Mouse (Mus musculus) right cerebral cortex, adult 18-20 months (tissue): Measurements from ENCODE around the gene Zdhhc12.
A peak's percentile ranks its signal among the peaks of the same experiment; 100 is the strongest.
"Not testable (repeated sequence)": the region's sequence is repeated elsewhere in the genome, so short reads cannot be mapped to it uniquely, and the experiment has no call there.

Experiments used
- DNase-seq: peaks from one replicate; pipeline ENCODE4 v3.0.0; 2022; ENCODE audit warnings: mixed read lengths

The Zdhhc12 gene

DNA sequence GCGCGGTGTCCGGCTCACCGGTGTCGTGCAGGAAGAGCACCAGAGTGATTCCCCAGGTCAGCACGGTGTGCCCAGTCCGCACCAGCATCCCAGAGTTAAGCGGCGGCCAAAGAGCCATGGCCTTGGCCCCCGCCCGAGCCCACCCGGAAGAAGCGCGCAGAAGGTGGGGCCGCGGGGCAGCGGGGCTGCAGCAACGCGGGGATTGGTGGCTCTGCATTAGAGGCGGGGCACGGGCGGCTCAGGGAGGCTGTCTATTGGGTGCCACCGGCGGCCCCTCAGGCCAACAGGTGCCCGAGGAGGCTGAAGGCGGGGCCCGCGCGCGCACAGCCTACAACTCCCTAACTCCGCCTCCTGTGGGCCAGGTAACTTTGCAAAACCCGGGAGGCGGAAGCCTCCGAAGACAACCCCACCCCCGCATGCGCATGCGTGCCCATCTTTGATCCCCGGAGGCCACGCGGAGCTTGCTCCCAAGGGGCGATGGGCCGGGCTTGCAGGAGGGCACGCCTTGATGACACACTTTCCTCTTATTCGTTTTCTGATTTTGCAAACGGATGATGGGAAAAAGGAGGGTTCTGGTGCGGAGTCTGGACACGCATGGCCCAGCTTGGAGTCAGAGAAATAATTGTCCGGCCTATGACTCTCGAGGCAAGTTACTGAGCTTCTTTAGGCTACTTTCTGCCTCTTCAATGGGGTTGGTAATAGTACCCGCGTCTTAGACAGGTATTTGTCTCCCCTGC, at the start of gene Zdhhc12:
Zdhhc12 (minus strand) TSS at position 178 of the 737 bp plus-strand sequence.
- DNase-seq, result peak; percentile 95

GRCm38 (mm10) chr2:30140021-30140420, 46.6 kb upstream of the Zdhhc12 start:
- DNase-seq, result not testable (repeated sequence)

DNA sequence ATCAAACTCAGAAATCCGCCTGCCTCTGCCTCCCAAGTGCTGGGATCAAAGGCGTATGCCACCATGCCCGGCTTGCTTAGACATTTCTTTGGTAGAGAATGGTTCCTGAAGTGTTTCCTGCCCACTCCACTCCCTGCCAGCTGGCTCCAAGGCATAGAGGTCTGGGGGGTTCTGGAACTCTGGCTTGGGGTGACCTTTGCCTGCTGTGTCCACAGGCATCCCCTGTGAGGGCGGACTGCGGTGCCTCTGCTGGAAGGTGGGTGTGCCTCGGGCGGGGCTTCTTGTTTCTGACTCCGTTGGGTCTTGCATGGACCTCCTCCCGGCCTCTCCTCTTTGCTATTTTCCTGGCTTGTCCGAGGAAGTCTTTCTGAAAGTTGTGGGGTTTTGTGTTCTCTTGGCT, 43.0 kb upstream of the Zdhhc12 start:
- no peak for DNase-seq

DNA sequence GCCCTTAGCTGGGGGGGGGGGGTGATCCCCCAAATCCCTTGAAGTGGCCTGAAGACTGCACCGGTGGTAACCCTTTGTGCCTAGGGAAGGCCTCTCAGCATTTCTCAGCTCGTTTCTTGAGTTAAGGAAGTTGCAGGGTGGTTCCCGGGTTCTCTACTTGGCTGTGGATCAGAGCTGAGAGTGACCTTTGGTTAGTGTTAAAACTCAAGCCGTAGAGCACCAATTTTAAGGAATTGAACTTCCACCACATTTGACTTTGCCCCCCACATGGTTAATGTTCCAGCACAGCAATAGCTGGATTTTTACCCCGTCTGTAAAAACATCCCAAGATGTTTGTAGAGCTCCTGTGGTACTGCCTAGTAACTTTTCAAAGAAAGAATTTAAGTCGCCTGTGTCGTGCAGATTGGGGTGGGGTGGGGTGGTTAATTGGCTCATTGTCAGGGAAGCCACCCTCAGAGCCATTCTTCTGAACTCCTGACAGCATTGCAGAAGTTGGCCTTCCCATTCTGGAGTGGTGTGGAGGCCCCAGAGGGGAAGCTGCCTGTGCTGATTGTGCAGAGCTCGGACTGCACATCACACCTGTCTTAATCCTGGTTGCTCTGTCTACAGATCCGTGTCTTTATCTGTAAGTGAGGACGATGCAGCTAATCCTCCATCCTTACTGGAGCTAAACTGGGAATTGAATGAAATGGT, 41.6 kb upstream of the Zdhhc12 start:
- no peak for DNase-seq

- DNase-seq, result no peak
Measured at GRCm38 (mm10) chr2:30134378-30134711, 40.9 kb upstream of the Zdhhc12 start.

DNA sequence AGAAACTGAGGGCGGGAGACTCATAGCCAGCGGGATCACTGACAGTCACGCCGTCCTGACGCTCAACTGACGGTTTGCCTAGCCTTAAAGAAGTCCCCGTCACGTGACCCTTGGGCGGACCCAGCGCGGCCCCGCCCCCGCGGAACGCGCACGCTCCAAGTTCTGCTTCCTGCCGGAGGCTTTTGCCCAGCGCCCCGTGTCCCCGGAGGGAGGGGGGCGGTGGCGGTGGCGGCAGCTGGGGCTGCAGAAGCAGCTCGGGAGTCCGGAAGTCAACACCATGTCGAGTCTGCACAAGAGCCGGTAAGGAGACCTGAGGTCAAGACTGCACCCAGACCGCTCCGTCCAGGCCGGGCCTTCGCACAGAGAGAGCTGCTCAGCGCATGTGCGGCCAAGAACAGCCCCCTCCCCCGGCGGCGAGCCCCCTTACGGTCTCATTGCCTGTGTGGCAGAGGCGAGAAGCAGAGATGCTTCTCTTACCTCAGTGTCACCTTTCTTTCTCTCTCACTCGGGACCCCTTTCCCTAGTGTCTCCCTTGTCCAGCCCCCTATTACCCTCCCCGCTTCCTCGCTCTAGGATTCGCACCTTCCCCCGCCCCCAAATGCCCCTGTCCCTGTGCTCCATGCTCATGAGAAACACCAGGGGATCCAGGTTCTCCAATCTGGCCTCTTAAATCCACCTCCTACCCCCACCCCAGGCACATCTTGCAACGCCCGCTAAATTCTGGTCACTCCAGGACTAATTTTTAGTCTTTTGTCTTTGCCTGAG, 40.3 kb upstream of the Zdhhc12 start, which contains the start of gene Tbc1d13:
Tbc1d13 (plus strand) TSS at position 134 of the 765 bp plus-strand sequence.
- peak; percentile 98 for DNase-seq

- no peak for DNase-seq
Measured at GRCm38 (mm10) chr2:30132801-30133612, 39.6 kb upstream of the Zdhhc12 start.

DNA sequence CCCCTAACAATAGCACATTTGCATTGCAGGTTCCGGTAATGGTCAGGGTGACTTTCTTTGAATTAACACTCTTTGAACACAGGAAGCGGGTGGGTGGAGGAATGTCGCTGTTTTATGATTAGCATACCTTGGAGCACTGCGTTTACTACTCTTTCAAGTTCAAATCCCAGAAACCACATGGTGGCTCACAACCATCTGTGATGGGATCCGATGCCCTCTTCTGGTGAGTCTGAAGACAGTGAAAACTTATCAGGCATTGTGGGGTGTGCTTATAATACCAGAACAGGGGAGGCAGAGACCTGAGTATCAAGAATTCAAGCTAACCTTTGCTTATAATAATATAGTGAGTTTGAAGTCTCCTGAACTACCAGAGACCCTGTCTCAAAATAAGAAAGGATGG, 37.8 kb upstream of the Zdhhc12 start:
- DNase-seq, result not testable (repeated sequence)

GRCm38 (mm10) chr2:30130156-30130555, 36.7 kb upstream of the Zdhhc12 start:
- no peak for DNase-seq

DNA sequence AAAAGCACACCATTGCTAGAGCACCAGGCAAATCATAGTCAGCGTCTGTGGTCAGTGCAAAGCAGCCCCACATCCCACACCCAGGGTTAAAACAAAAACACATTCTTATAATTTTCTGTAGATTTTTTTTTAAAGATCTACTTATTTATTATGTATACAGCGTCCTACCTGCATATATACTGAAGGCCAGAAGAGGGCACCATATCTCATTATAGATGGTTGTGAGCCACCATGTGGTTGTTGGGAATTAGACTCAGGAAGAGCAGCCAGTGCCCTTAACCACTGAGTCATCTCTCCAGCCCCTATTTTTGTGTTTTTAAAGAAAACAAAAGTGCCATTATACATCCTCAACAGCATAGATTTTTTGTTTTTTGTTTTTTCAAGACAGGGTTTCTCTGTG, 35.3 kb upstream of the Zdhhc12 start:
- DNase-seq, result peak; percentile 24

- peak; percentile 96 for DNase-seq
Measured at GRCm38 (mm10) chr2:30124472-30125274, 31.2 kb upstream of the Zdhhc12 start, which contains the start of gene Zer1. Gene Zer1 (minus strand): TSS chr2:30124585.

DNA sequence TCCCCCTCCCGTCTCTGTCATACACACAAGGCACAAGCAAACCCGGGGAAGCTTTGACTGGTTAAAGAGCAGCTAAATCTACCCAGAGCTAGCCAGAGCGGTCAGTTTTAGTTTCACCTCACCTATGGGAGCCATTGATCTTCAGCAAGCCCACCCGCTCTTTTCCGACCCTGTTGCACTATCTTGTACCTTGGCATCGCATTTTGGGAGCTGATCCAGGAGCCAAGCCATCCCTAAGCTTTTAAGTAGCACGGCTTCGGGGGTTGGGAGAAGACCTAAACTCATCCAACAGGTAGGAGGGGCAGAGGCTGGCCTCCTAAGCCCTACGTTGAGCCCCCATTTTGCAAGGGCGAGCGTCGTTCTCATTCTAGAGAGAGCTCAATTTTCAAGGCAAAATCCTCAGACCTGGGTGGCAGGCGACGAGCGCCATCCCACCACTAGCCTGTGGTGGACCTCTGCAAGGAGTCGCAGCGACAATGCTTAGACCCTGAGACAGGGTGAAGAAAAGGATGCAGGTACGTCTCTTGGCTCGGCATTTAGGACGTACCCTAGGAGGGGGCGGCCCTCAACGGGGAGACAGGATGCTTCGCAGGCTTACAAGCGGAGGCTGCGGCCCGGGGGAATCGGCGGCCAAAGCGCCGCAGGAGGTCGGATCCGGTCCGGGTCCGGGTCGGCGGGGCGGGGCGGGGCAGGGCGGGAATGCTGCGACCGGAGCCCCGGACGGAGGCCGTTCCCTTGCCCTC, 30.5 kb upstream of the Zdhhc12 start:
- DNase-seq, result no peak

DNA sequence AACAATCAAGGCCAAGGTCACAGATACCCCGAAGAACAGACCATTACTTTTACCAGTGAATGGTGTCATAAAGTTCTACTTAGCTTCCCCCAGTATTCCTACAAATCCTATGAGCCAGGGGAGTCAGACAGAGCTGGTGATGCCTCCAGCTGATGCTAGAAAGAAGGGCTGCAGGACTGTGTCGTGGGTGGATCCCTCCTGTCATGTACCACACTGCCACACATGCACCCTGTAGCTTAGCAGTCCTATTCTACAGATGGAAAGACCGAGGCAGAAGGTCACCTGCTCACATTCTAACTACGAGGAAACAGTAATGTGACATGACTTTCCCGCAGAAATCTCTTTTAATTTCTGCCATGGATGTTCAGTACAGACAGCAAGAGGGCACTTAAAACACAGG, 29.3 kb upstream of the Zdhhc12 start:
- no peak for DNase-seq

DNA sequence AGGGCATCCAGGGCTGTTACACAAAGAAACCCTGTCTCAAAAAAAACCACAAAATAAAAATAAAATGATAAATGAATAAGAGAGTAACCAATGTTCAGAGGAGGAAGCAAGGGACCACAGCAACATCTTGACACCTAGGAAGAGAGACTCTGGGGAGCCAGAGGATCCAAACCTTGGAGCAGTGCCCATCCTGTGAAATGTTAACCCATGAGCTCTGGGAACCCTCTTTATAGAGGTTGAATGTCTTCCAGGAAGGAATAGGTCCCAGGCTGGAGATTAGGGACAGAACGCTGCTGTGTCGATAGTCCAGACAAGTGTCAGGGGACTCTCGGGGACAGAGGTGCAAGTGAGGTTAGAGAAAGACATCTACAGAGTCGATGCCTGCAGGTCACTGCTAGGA, 26.8 kb upstream of the Zdhhc12 start:
- no peak for DNase-seq

DNA sequence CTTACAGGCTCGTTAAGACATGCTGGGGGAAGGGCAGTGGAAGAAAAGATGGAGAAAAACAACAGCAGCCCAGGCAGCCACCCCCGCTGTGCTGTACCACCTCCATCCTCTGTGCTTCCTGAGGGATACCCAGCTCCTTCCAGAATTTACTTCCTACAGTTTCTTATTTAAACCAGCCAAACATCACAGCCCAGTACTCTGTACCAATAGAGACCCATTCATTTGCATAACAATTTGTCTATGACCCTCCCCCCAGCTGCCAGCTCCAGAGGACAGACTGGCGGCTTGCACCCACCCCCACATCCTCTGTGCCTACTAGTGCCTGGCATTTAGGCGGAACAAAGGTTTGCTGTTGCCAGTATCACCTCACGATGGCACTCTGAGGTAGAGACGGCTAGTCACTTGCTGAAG, 26.2 kb upstream of the Zdhhc12 start:
- DNase-seq, result peak; percentile 88

DNA sequence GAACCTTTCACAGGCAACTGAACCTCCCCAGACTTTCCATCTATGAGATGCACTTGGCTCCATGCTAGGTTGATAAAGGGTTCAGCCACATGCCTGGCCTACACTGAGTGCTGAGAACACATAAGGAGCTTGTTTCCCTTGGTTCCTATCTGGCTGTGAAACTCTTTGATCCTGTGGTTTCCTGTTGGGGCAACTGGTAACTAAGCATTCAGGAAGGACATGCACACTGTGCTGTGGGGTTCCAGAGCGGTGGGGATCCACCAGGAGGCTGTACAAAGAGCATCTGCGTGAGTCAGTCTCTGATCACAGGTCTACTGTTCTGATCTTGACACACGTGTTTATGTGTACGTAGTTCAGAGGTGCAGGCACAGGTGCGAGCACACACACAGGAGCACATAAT, 19.1 kb upstream of the Zdhhc12 start:
- DNase-seq, result no peak

GRCm38 (mm10) chr2:30111500-30111899, 18.1 kb upstream of the Zdhhc12 start:
- no peak for DNase-seq

- DNase-seq, result no peak
Measured at GRCm38 (mm10) chr2:30108260-30108659, 14.8 kb upstream of the Zdhhc12 start.

DNA sequence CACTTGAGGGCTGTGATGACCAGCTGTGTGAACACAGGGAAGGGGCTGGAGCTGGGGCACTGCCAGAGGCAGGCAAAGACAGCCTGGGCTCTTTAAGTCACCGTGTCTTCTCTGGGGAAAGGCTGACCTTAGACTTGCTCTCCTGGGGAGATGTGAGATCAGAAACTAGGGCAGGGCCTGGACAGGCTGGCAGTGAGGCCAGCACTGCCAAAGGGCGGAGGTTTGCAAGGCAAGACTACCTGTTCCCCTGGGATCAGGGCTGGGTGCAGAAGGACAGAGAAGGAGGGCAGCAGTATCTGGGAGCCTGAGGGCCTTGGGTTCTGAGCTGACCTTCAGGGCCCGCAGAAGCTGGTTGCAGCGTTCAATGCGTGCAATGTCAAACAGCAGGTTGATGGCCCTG, 14.2 kb upstream of the Zdhhc12 start:
- no peak for DNase-seq

- no peak for DNase-seq
Measured at GRCm38 (mm10) chr2:30106364-30106763, 12.9 kb upstream of the Zdhhc12 start.

- no peak for DNase-seq
Measured at GRCm38 (mm10) chr2:30100214-30100613, 6.8 kb upstream of the Zdhhc12 start.
